Mouse (Mus musculus) bone marrow, adult 2 months (tissue): ENCODE results near the gene Zfp276.

Experiments
- CTCF ChIP-seq: fragments of 200-500 bp; IDR thresholded peaks from 2 replicates; pipeline ENCODE4 v1.5.1; 2011; ENCODE audit warnings: low read length, control low read depth; ENCODE audit not compliant: control insufficient read depth, insufficient read depth
- POLR2A ChIP-seq: fragments of 200-500 bp; IDR thresholded peaks from 2 replicates; pipeline ENCODE4 v1.6.1; 2011; ENCODE audit warnings: low read depth, mild to moderate bottlenecking, control low read depth, low read length, borderline replicate concordance; ENCODE audit not compliant: control insufficient read depth

DNA sequence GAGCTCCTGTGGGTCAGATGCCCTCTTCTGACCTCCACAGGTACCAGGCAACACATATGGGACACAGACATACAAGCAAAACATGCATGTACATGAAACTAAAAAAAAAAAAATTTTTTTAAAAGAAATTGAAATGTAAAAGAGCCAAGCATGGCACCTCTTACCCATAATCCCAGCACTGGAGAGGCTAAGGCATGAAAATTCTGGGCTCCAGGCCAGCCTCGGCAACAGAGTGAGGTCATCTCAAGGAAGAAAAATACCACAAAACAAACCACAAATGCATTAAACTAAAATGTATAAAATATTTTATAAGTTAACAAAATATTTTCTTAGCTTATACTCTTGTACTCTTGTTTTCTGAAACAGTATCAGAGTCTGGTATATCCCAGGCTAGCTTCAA lies 33.1 kb upstream of the Zfp276 start:
- TF ChIP-seq CTCF (no peak), POLR2A (no peak)
